Mouse (Mus musculus): Measurements from ENCODE around the gene Car1. TPM values are rescaled to one million over a fixed set of nuclear protein-coding genes. Genes with fewer than 3 reads are reported as not detected.

The Car1 gene
- total and polyA plus RNA-seq, 3 experiments = 1,720 to 6,361 (median 4,374) TPM

- TF ChIP-seq TCF12 (IDR thresholded peaks at IDR 0.05; ENCODE audit: low read depth, low read length) (no peak), GABPA (IDR thresholded peaks at IDR 0.05; ENCODE audit: low read depth, low read length) (no peak), MYC (IDR thresholded peaks at IDR 0.05; ENCODE audit: low read depth, low read length) (no peak), MXI1 (IDR thresholded peaks at IDR 0.05; ENCODE audit: low read depth, low read length) (no peak), ETS1 (IDR thresholded peaks at IDR 0.05; ENCODE audit: low read depth, low read length) (no peak), EP300 (IDR thresholded peaks at IDR 0.05; ENCODE audit: low read depth in 1 of 2, low read length in 2 of 2) (no peak), POLR2A (IDR thresholded peaks at IDR 0.05; ENCODE audit: control insufficient read depth in 1 of 2, insufficient read depth in 1 of 2, low read depth in 1 of 2, low read length in 2 of 2, poor library complexity in 1 of 2) (0 out of 4 replicates have a peak, but pooled peaks of 1 of the 2 experiments have one; percentile 23), NELFE (IDR thresholded peaks at IDR 0.05; ENCODE audit: low read depth, low read length) (no peak), JUND (IDR thresholded peaks at IDR 0.05; ENCODE audit: low read depth, low read length) (no peak), ELF1 (IDR thresholded peaks at IDR 0.05; ENCODE audit: low read depth, low read length) (no peak), NRF1 (IDR thresholded peaks at IDR 0.05; ENCODE audit: insufficient read depth, low read depth, low read length, poor library complexity, severe bottlenecking) (no peak), E2F4 (IDR thresholded peaks at IDR 0.05; ENCODE audit: borderline replicate concordance, low read depth, low read length) (no peak), MAFK (IDR thresholded peaks at IDR 0.05; ENCODE audit: borderline replicate concordance, low read depth, low read length) (no peak), POLR2AphosphoS5 (IDR thresholded peaks at IDR 0.05; ENCODE audit: borderline replicate concordance, low read depth, low read length) (peak; percentile 95; the same call in 1 of the 2 replicates)
- Histone ChIP-seq H3K9me3 (replicated peaks; ENCODE audit: insufficient read depth, low read length) (no peaks in the 10 kb centered on the region), H3K79me2 (ENCODE audit: control insufficient read depth, insufficient read depth, low read length, poor library complexity) (peaks cover 59% of the 10 kb centered on the region), H3K27ac (ENCODE audit: control insufficient read depth, low read depth, low read length) (no peak overlapping the region), H3K4me1 (ENCODE audit: control insufficient read depth in 1 of 2, insufficient read depth in 2 of 2, low read length in 2 of 2) (peaks cover 2 to 3% of the 10 kb centered on the region in 2 experiments), H3K27me3 (ENCODE audit: control insufficient read depth in 1 of 2, insufficient read depth in 2 of 2, low read length in 2 of 2) (no peaks in the 10 kb centered on the region), H3K36me3 (ENCODE audit: control insufficient read depth in 1 of 2, insufficient read depth in 2 of 2, low read length in 2 of 2) (peaks cover 52 to 75% of the 10 kb centered on the region in 2 experiments), H3K4me3 (ENCODE audit: control insufficient read depth in 1 of 2, insufficient read depth in 1 of 2, low read depth in 2 of 2, low read length in 2 of 2) (no peak overlapping the region), H3K9ac (ENCODE audit: control insufficient read depth, low read depth, low read length, poor library complexity, severe bottlenecking) (no peak overlapping the region)
- DNase-seq (ENCODE audit: low read depth, low spot score) = peak; percentile 49
Measured at GRCm38 (mm10) chr3:14792032-14792431, 16.1 kb downstream of the Car1 start.

DNA sequence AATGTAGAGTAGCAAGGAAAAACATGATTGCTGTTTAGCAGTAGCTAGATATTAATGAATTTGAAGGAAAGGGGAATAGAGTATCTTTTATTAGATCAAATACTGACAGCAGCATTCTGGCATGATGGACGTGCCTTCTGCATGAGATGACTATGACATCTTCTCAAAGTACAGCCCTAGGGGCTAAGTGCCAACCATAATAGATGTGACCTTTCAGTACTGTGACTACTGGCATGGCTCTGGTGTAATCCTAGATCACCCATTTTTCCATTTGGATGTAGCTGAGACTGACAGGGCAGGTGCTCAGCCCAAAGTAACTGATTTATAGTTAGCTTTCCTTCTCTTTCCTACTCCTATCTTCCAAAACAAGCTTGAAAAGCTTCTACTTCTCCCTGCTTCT, 20.6 kb downstream of the Car1 start:
- TF ChIP-seq BHLHE40 (IDR thresholded peaks at IDR 0.05; ENCODE audit: borderline replicate concordance, low read depth, low read length) = no peak
- TF ChIP-seq ZKSCAN1 (IDR thresholded peaks at IDR 0.05; ENCODE audit: low read depth, low read length) = no peak
- TF ChIP-seq NELFE (IDR thresholded peaks at IDR 0.05; ENCODE audit: low read depth, low read length) = no peak
- TF ChIP-seq EP300 (IDR thresholded peaks at IDR 0.05; ENCODE audit: low read depth in 1 of 2, low read length in 2 of 2) = no peak
- no peak for TF ChIP-seq MAFK (IDR thresholded peaks at IDR 0.05; ENCODE audit: borderline replicate concordance, low read depth, low read length)
- no peak for TF ChIP-seq ELF1 (IDR thresholded peaks at IDR 0.05; ENCODE audit: low read depth, low read length)
- peak; percentile 6; the same call in 1 of the 2 replicates for TF ChIP-seq SIN3A (IDR thresholded peaks at IDR 0.05; ENCODE audit: low read length)
- TF ChIP-seq POLR2A (IDR thresholded peaks at IDR 0.05; ENCODE audit: control insufficient read depth in 1 of 2, insufficient read depth in 1 of 2, low read depth in 1 of 2, low read length in 2 of 2, poor library complexity in 1 of 2) = peak in 1 of 2 experiments; percentile 34; a peak in 2 of 4 replicates
- peak; percentile 88; the same call in 1 of the 2 replicates for TF ChIP-seq POLR2AphosphoS5 (IDR thresholded peaks at IDR 0.05; ENCODE audit: borderline replicate concordance, low read depth, low read length)
- 0 out of 2 replicates have a peak, but pooled peaks have one; percentile 20 for TF ChIP-seq RCOR1 (IDR thresholded peaks at IDR 0.05; ENCODE audit: low read depth, low read length)
- 0 out of 2 replicates have a peak, but pooled peaks have one; percentile 39 for TF ChIP-seq MYC (IDR thresholded peaks at IDR 0.05; ENCODE audit: low read depth, low read length)
- 0 out of 2 replicates have a peak, but pooled peaks have one; percentile 68 for TF ChIP-seq ZMIZ1 (IDR thresholded peaks at IDR 0.05; ENCODE audit: low read depth, low read length)
- no peak for TF ChIP-seq TBP (IDR thresholded peaks at IDR 0.05; ENCODE audit: low read depth, low read length)
- TF ChIP-seq ETS1 (IDR thresholded peaks at IDR 0.05; ENCODE audit: low read depth, low read length) = no peak
- Histone ChIP-seq H3K27me3 (ENCODE audit: control insufficient read depth in 1 of 2, insufficient read depth in 2 of 2, low read length in 2 of 2) (no peaks in the 10 kb centered on the region), H3K9ac (ENCODE audit: control insufficient read depth, low read depth, low read length, poor library complexity, severe bottlenecking) (no peak overlapping the region), H3K4me3 (ENCODE audit: control insufficient read depth in 1 of 2, insufficient read depth in 1 of 2, low read depth in 2 of 2, low read length in 2 of 2) (no peak overlapping the region), H3K36me3 (ENCODE audit: control insufficient read depth in 1 of 2, insufficient read depth in 2 of 2, low read length in 2 of 2) (peaks cover 41 to 65% of the 10 kb centered on the region in 2 experiments), H3K27ac (ENCODE audit: control insufficient read depth, low read depth, low read length) (no peak overlapping the region), H3K9me3 (replicated peaks; ENCODE audit: insufficient read depth, low read length) (no peaks in the 10 kb centered on the region), H3K4me1 (ENCODE audit: control insufficient read depth in 1 of 2, insufficient read depth in 2 of 2, low read length in 2 of 2) (peaks cover 0 to 3% of the 10 kb centered on the region in 2 experiments; a peak in 2 of 4 replicates), H3K79me2 (ENCODE audit: control insufficient read depth, insufficient read depth, low read length, poor library complexity) (peaks cover 48% of the 10 kb centered on the region)
- DNase-seq (ENCODE audit: low read depth, low spot score) = peak; percentile 40
